Mouse (Mus musculus): ENCODE data around the gene Gm14393. TPM values are rescaled to one million over a fixed set of nuclear protein-coding genes. Genes with fewer than 3 reads are reported as not detected.
"Not testable (repeated sequence)": the region's sequence is repeated elsewhere in the genome, so short reads cannot be mapped to it uniquely, and the experiment has no call there.

Gene Gm14393
- polyA plus RNA-seq (2015; fragmentation: Nextera tagmentation; extraction: Ambion mirVana) = not detected in 2 replicates

- H3K4me1 ChIP-seq (replicated peaks); H3K9me3 ChIP-seq (replicated peaks); H3K27ac ChIP-seq (replicated peaks); H3K9ac ChIP-seq; H3K27me3 ChIP-seq; H3K4me3 ChIP-seq (replicated peaks); ATAC-seq (ENCODE audit: insufficient read depth); H3K4me2 ChIP-seq; H3K36me3 ChIP-seq (replicated peaks): not testable (repeated sequence)
- WGBS (ENCODE audit: insufficient replicate concordance) = 59% methylated on average over 1 of the region's 1 CpGs
These were observed at the start of gene Gm14393 for GRCm38 (mm10) chr2:175067681-175068261. Gene Gm14393, minus strand, starts transcription at chr2:175067781.

- WGBS (ENCODE audit: insufficient replicate concordance) = 80% methylated on average over 27 of the region's 27 CpGs
- H3K9me3 ChIP-seq (replicated peaks); H3K9ac ChIP-seq; H3K27me3 ChIP-seq; H3K4me2 ChIP-seq; H3K4me3 ChIP-seq (replicated peaks); H3K27ac ChIP-seq (replicated peaks); ATAC-seq (ENCODE audit: insufficient read depth); H3K4me1 ChIP-seq (replicated peaks); H3K36me3 ChIP-seq (replicated peaks): not testable (repeated sequence)
These were observed 23.3 kb downstream of the Gm14393 start for GRCm38 (mm10) chr2:175044268-175044667.

Other genes starting within 250 kb of the Gm14393 start
- gene Gm14444, start 57.5 kb downstream of the Gm14393 start, polyA plus RNA-seq (2015; fragmentation: Nextera tagmentation; extraction: Ambion mirVana) = not detected in 2 replicates
- 1.0 and 1.2 TPM in 2 replicates for gene Gm14399, start 74.2 kb upstream of the Gm14393 start, polyA plus RNA-seq (2015; fragmentation: Nextera tagmentation; extraction: Ambion mirVana)
- gene Gm14443, start 108.1 kb upstream of the Gm14393 start, polyA plus RNA-seq (2015; fragmentation: Nextera tagmentation; extraction: Ambion mirVana) = 0.09 TPM in 1 of 2 replicates, not detected in the other
- 1.1 and 1.5 TPM in 2 replicates for gene Gm14391, start 139.1 kb upstream of the Gm14393 start, polyA plus RNA-seq (2015; fragmentation: Nextera tagmentation; extraction: Ambion mirVana)
- gene Gm14440, start 207.3 kb upstream of the Gm14393 start, polyA plus RNA-seq (2015; fragmentation: Nextera tagmentation; extraction: Ambion mirVana) = 1.1 TPM in 1 of 2 replicates, not detected in the other